Mouse (Mus musculus) heart, postnatal 10 days (tissue): ENCODE measurements at regions not wholly inside any gene's neighbourhood (a gene's known extent, or its start where the extent isn't known, plus 50 kb on each side); places are given as distances from the start of the nearest gene placed in this dataset.

Experiments used
- DNase-seq, 2 experiments: peaks; one replicate each; pipeline ENCODE4 v3.0.0; 2021
- intact Hi-C: fragments of 180-260 bp; cut with DNase I; formaldehyde crosslinking; loops from one replicate; pipeline ENCODE4 v1.15.1; 2025

GRCm38 (mm10) chr1:80033121-80033520 lies 172.1 kb upstream of the Serpine2 start:
- intact Hi-C loops: no loop called here
- no peak for DNase-seq

- intact Hi-C loops: no loop called here
- DNase-seq: no peak
These were observed 171.5 kb upstream of the Serpine2 start for GRCm38 (mm10) chr1:80032464-80032863.

- intact Hi-C loops: no loop called here
- DNase-seq: no peak
These were observed 169.7 kb upstream of the Serpine2 start for GRCm38 (mm10) chr1:80030635-80031034.

- no peak for DNase-seq
- intact Hi-C loops: no loop called here
These were observed 169.2 kb upstream of the Serpine2 start for GRCm38 (mm10) chr1:80030224-80030623.

- intact Hi-C loops: no loop called here
- DNase-seq: no peak
These were observed 165.1 kb upstream of the Serpine2 start for GRCm38 (mm10) chr1:80025863-80026616.

GRCm38 (mm10) chr1:80023518-80024095 lies 162.6 kb upstream of the Serpine2 start:
- intact Hi-C loops: no loop called here
- no peak for DNase-seq

GRCm38 (mm10) chr1:80021866-80022265 lies 160.9 kb upstream of the Serpine2 start:
- intact Hi-C loops: no loop called here
- DNase-seq: no peak

- intact Hi-C loops: loop anchor here (5.0 kb wide), 1 partner anchor 69 kb away; no protein-coding TSS in a partner anchor
- DNase-seq: peak; percentile 90
These were observed 157.5 kb upstream of the Serpine2 start for GRCm38 (mm10) chr1:80018391-80019065.

GRCm38 (mm10) chr1:80015474-80015873 lies 154.5 kb upstream of the Serpine2 start:
- DNase-seq: no peak
- intact Hi-C loops: loop anchor here (5.0 kb wide), 1 partner anchor 72 kb away; no protein-coding TSS in a partner anchor

GRCm38 (mm10) chr1:80014586-80014985 lies 153.6 kb upstream of the Serpine2 start:
- intact Hi-C loops: no loop called here
- no peak for DNase-seq

- intact Hi-C loops: no loop called here
- DNase-seq: peak; percentile 45 to 57
These were observed 149.7 kb upstream of the Serpine2 start for GRCm38 (mm10) chr1:80010724-80011123.

- intact Hi-C loops: loop anchor here (5.0 to 10.0 kb wide), 3 partner anchors 108 to 212 kb away; no protein-coding TSS in a partner anchor
- DNase-seq: peak; percentile 56 to 57
These were observed 138.1 kb upstream of the Serpine2 start for GRCm38 (mm10) chr1:79999081-79999480.

GRCm38 (mm10) chr1:79997911-79998310 lies 136.9 kb upstream of the Serpine2 start:
- no peak for DNase-seq
- intact Hi-C loops: loop anchor here (5.0 to 10.0 kb wide), 3 partner anchors 109 to 211 kb away; no protein-coding TSS in a partner anchor

GRCm38 (mm10) chr1:79997456-79997855 lies 136.5 kb upstream of the Serpine2 start:
- no peak for DNase-seq
- intact Hi-C loops: loop anchor here (5.0 to 10.0 kb wide), 3 partner anchors 110 to 210 kb away; no protein-coding TSS in a partner anchor

- no peak for DNase-seq
- intact Hi-C loops: no loop called here
These were observed 123.7 kb upstream of the Serpine2 start for GRCm38 (mm10) chr1:79984721-79985120.

- intact Hi-C loops: no loop called here
- DNase-seq: no peak
These were observed 121.8 kb upstream of the Serpine2 start for GRCm38 (mm10) chr1:79982678-79983280.

- peak in 1 of 2 experiments; percentile 8 for DNase-seq
- intact Hi-C loops: no loop called here
These were observed 118.9 kb upstream of the Serpine2 start for GRCm38 (mm10) chr1:79979863-79980262.

- intact Hi-C loops: no loop called here
- no peak for DNase-seq
These were observed 117.2 kb upstream of the Serpine2 start for GRCm38 (mm10) chr1:79978156-79978555.

- intact Hi-C loops: no loop called here
- DNase-seq: peak; percentile 63 to 74
These were observed 95.1 kb upstream of the Serpine2 start for GRCm38 (mm10) chr1:79956121-79956520.

- intact Hi-C loops: no loop called here
- peak in 1 of 2 experiments; percentile 16 for DNase-seq
These were observed 83.3 kb upstream of the Serpine2 start for GRCm38 (mm10) chr1:79944231-79944630.

- intact Hi-C loops: no loop called here
- DNase-seq: no peak
These were observed 71.5 kb upstream of the Serpine2 start for GRCm38 (mm10) chr1:79932435-79932834.
